Mouse (Mus musculus): Measurements from ENCODE around the gene Mettl5. TPM values are rescaled to one million over a fixed set of nuclear protein-coding genes. Genes with fewer than 3 reads are reported as not detected.

The Mettl5 gene
- polyA plus RNA-seq, 1 experiment from 2014 or later = 47.0 TPM

DNA sequence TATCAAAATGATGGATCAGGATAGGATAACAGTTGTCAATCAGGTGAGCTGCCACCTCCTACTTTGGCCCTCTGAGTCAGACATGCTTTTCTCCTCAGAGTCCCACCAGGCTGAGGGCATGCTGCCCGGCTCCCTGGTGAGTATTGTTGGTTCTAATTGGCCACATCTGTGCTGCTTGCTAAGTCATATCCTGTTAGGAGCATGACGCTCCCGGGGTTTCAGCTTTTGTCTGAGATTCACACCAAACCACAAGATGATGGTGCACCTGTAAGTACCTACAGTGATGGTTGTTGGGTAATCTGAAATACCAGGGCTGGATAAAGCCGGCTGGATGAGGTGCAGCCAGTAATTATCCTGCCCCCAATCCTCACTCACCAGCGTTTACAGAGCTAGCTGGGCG, 45.2 kb downstream of the Mettl5 start:
- H3K9me3 ChIP-seq (replicated peaks; ENCODE audit: low read length) = no peaks in the 10 kb centered on the region
- H3K4me3 ChIP-seq (replicated peaks; ENCODE audit: low read depth, low read length) = no peak overlapping the region
- no peaks in the 10 kb centered on the region for H3K27me3 ChIP-seq (ENCODE audit: insufficient read depth, low read length)
- 51% methylated on average over 6 of the region's 6 CpGs for WGBS
- H3K36me3 ChIP-seq (ENCODE audit: insufficient read depth, low read length) = 0 out of 2 replicates have a peak, but pooled peaks cover 4% of the 10 kb centered on the region
- H3K27ac ChIP-seq = no peak overlapping the region
- no peak for TF ChIP-seq CTCF (IDR thresholded peaks at IDR 0.05; ENCODE audit: low read depth)
- H3K9ac ChIP-seq (ENCODE audit: low read depth, low read length) = no peak overlapping the region
- no peak for DNase-seq (ENCODE audit: low spot score)
- H3K4me1 ChIP-seq (replicated peaks; ENCODE audit: insufficient read depth, low read length) = no peaks in the 10 kb centered on the region
- no peak for ATAC-seq (replicated peaks; ENCODE audit: low FRiP score, low read depth)
- no peak overlapping the region for H3K4me2 ChIP-seq (ENCODE audit: low read length)

- Histone ChIP-seq H3K36me3 (ENCODE audit: insufficient read depth, low read length) (0 out of 2 replicates have a peak, but pooled peaks cover 4% of the 10 kb centered on the region), H3K4me3 (replicated peaks; ENCODE audit: low read depth, low read length) (no peak overlapping the region), H3K9me3 (replicated peaks; ENCODE audit: low read length) (no peaks in the 10 kb centered on the region), H3K27ac (no peak overlapping the region), H3K9ac (ENCODE audit: low read depth, low read length) (no peak overlapping the region), H3K27me3 (ENCODE audit: insufficient read depth, low read length) (no peaks in the 10 kb centered on the region), H3K4me2 (ENCODE audit: low read length) (no peak overlapping the region), H3K4me1 (replicated peaks; ENCODE audit: insufficient read depth, low read length) (no peaks in the 10 kb centered on the region)
- TF ChIP-seq CTCF (IDR thresholded peaks at IDR 0.05; ENCODE audit: low read depth) = no peak
- no peak for ATAC-seq (replicated peaks; ENCODE audit: low FRiP score, low read depth)
- DNase-seq (ENCODE audit: low spot score) = no peak
Measured at GRCm38 (mm10) chr2:69838707-69839106, 46.7 kb downstream of the Mettl5 start.

DNA sequence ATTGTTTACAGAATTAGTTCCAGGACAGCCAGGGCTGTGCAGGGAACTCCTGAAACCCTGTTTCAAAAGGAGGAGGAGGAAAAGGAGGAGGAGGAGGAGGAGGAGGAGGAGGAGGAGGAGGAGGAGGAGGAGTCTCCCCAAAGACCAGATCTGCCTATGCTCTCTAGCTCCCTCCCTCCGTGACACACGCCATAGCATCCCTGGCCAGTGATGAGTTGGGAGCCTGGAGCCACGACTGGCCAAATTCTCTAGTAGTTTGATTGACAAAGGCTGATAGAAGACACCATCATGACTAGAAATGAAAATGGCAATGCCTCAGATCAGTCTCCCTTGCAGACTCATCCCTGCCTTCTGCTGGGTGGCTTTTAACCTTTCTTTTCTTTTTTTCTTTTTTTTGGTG, 47.4 kb downstream of the Mettl5 start:
- 39% methylated on average over 3 of the region's 3 CpGs for WGBS

GRCm38 (mm10) chr2:69837244-69837967, 48.0 kb downstream of the Mettl5 start:
- no peaks in the 10 kb centered on the region for H3K9me3 ChIP-seq (replicated peaks; ENCODE audit: low read length)
- no peak for DNase-seq (ENCODE audit: low spot score)
- no peaks in the 10 kb centered on the region for H3K4me1 ChIP-seq (replicated peaks; ENCODE audit: insufficient read depth, low read length)
- H3K27me3 ChIP-seq (ENCODE audit: insufficient read depth, low read length) = no peaks in the 10 kb centered on the region
- no peak; the same call in 1 of the 2 replicates for TF ChIP-seq CTCF (IDR thresholded peaks at IDR 0.05; ENCODE audit: low read depth)
- no peak overlapping the region for H3K9ac ChIP-seq (ENCODE audit: low read depth, low read length)
- H3K4me3 ChIP-seq (replicated peaks; ENCODE audit: low read depth, low read length) = no peak overlapping the region
- ATAC-seq (replicated peaks; ENCODE audit: low FRiP score, low read depth) = no peak
- H3K27ac ChIP-seq = no peak overlapping the region
- H3K36me3 ChIP-seq (ENCODE audit: insufficient read depth, low read length) = 0 out of 2 replicates have a peak, but pooled peaks cover 7% of the 10 kb centered on the region
- no peak overlapping the region for H3K4me2 ChIP-seq (ENCODE audit: low read length)
- WGBS = 78% methylated on average over 7 of the region's 7 CpGs

More for the DNA sequence above, 47.4 kb downstream of the Mettl5 start:
- Histone ChIP-seq H3K4me3 (replicated peaks; ENCODE audit: low read depth, low read length) (no peak overlapping the region), H3K27ac (no peak overlapping the region), H3K4me2 (ENCODE audit: low read length) (no peak overlapping the region), H3K36me3 (ENCODE audit: insufficient read depth, low read length) (0 out of 2 replicates have a peak, but pooled peaks cover 4% of the 10 kb centered on the region), H3K4me1 (replicated peaks; ENCODE audit: insufficient read depth, low read length) (no peaks in the 10 kb centered on the region), H3K27me3 (ENCODE audit: insufficient read depth, low read length) (no peaks in the 10 kb centered on the region), H3K9ac (ENCODE audit: low read depth, low read length) (no peak overlapping the region), H3K9me3 (replicated peaks; ENCODE audit: low read length) (no peaks in the 10 kb centered on the region)
- DNase-seq (ENCODE audit: low spot score) (no peak), ATAC-seq (replicated peaks; ENCODE audit: low FRiP score, low read depth) (no peak)
- no peak; the same call in 1 of the 2 replicates for TF ChIP-seq CTCF (IDR thresholded peaks at IDR 0.05; ENCODE audit: low read depth)

DNA sequence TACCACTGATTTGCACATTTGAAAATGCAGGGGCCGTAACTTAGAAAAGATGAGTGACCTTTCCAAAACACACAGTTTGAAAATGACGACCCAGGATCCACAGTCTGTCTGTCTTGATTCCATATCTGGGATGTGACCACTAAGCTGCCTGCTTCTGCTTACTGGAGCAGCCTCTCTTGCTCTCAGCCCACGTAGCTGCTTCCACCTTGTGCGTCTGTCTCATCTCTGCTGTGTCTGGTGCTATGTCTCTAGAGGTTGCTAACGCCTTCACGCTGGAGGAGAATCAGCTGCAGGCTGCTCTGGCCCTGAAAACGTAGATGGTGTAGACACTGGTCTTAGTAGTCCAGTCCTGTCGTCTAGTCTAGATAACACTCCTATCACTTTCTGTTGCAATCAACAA, 55.3 kb downstream of the Mettl5 start:
- ATAC-seq (replicated peaks; ENCODE audit: low FRiP score, low read depth) (no peak), DNase-seq (ENCODE audit: low spot score) (no peak)
- Histone ChIP-seq H3K27me3 (ENCODE audit: insufficient read depth, low read length) (no peaks in the 10 kb centered on the region), H3K4me1 (replicated peaks; ENCODE audit: insufficient read depth, low read length) (no peaks in the 10 kb centered on the region), H3K4me3 (replicated peaks; ENCODE audit: low read depth, low read length) (no peak overlapping the region), H3K9ac (ENCODE audit: low read depth, low read length) (no peak overlapping the region), H3K36me3 (ENCODE audit: insufficient read depth, low read length) (peaks cover 12% of the 10 kb centered on the region; the same call in 1 of the 2 replicates), H3K9me3 (replicated peaks; ENCODE audit: low read length) (no peaks in the 10 kb centered on the region), H3K4me2 (ENCODE audit: low read length) (no peak overlapping the region), H3K27ac (no peak overlapping the region)
- 91% methylated on average over 8 of the region's 8 CpGs for WGBS
- no peak for TF ChIP-seq CTCF (IDR thresholded peaks at IDR 0.05; ENCODE audit: low read depth)

DNA sequence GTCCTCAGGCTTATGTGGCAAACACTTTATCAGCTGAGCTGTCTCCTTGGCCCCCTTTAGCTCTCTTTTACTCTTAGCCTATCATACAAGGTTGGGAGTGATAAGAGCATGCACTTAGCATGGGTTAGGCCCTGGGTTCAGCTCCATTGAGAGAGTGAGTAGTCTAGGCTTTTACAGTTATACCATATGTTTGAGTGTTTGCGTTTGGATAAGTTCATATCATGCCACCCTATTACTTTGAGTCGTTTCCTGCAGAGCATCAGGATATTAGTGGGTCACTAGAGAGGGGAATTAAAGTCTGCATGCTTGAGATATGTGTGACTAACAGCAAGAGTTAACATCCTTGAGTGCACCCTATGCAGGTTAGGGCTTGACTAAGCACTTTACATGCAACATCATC, 55.7 kb downstream of the Mettl5 start:
- 93% methylated on average over 2 of the region's 2 CpGs for WGBS
- H3K36me3 ChIP-seq (ENCODE audit: insufficient read depth, low read length) = peaks cover 12% of the 10 kb centered on the region; the same call in 1 of the 2 replicates

More for the DNA sequence above, 55.7 kb downstream of the Mettl5 start:
- H3K9ac ChIP-seq (ENCODE audit: low read depth, low read length) = no peak overlapping the region
- no peak overlapping the region for H3K27ac ChIP-seq
- no peak for ATAC-seq (replicated peaks; ENCODE audit: low FRiP score, low read depth)
- no peaks in the 10 kb centered on the region for H3K27me3 ChIP-seq (ENCODE audit: insufficient read depth, low read length)
- H3K4me1 ChIP-seq (replicated peaks; ENCODE audit: insufficient read depth, low read length) = no peaks in the 10 kb centered on the region
- no peaks in the 10 kb centered on the region for H3K9me3 ChIP-seq (replicated peaks; ENCODE audit: low read length)
- no peak overlapping the region for H3K4me2 ChIP-seq (ENCODE audit: low read length)
- H3K4me3 ChIP-seq (replicated peaks; ENCODE audit: low read depth, low read length) = no peak overlapping the region
- no peak for DNase-seq (ENCODE audit: low spot score)
- TF ChIP-seq CTCF (IDR thresholded peaks at IDR 0.05; ENCODE audit: low read depth) = no peak

Measured in kidney, postnatal 0 days (tissue).